Mouse (Mus musculus) erythroblast, embryonic 14.5 days (primary cell): Measurements from ENCODE around the gene Bzw1. TPM values are rescaled to one million over a fixed set of nuclear protein-coding genes. Genes with fewer than 3 reads are reported as not detected.
A peak's percentile ranks its signal among the peaks of the same experiment; 100 is the strongest.
"Not testable (repeated sequence)": the region's sequence is repeated elsewhere in the genome, so short reads cannot be mapped to it uniquely, and the experiment has no call there.

Experiments used
- H3K27me3 ChIP-seq: 2 replicates; pipeline ENCODE4 v1.6.1; 2012; ENCODE audit warnings: inconsistent platforms; ENCODE audit not compliant: control insufficient read depth
- H3K36me3 ChIP-seq: 2 replicates; pipeline ENCODE4 v1.6.1; 2012; ENCODE audit warnings: mild to moderate bottlenecking, inconsistent platforms; ENCODE audit not compliant: control insufficient read depth
- H3K4me1 ChIP-seq: 2 replicates; pipeline ENCODE4 v1.6.1; 2012; ENCODE audit warnings: inconsistent platforms; ENCODE audit not compliant: control insufficient read depth
- H3K4me3 ChIP-seq: replicated peaks from 2 replicates; pipeline ENCODE3; 2012; ENCODE audit warnings: moderate library complexity, mild to moderate bottlenecking, inconsistent platforms
- H3K9me3 ChIP-seq: 2 replicates; pipeline ENCODE4 v1.6.1; 2012; ENCODE audit warnings: low read length, inconsistent platforms, mixed read lengths; ENCODE audit not compliant: control insufficient read depth
- GATA1 ChIP-seq: IDR thresholded peaks from 2 replicates; pipeline ENCODE4 v1.6.1; 2012; ENCODE audit warnings: low read length, inconsistent platforms, mixed read lengths
- TAL1 ChIP-seq: IDR thresholded peaks from 3 replicates; pipeline ENCODE4 v1.6.1; 2012; ENCODE audit warnings: low read length, inconsistent platforms, mixed read lengths
- polyA plus RNA-seq: library from polyadenylated mRNA; stranded (reverse); fragments of >175 nt; gene quantifications from 2 replicates; pipeline ENCODE4 v1.2.3, GENCODE M21; 2012

Bzw1 gene
- polyA plus RNA-seq, 1 experiment, result 0.15 TPM

DNA sequence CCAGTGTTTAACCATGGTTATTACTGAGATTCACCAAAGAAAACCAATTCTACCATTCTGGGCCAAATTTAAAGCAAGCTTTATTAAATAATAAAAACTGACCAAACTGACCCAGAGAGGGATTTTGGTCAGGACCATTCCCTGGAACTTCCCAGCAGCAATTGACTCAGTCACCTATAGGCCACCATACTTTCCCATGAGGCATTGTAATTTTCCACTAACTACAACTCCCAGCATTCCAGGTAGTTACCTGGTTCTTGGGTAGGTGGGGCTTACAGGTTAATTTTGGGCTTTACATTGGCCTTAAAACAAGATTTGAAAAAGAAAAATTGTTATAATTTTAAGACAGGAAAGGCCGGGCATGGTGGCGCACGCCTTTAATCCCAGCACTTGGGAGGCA lies 26.9 kb upstream of the Bzw1 start:
- H3K36me3 ChIP-seq, result no peaks in the 10 kb centered on the region
- no peaks in the 10 kb centered on the region for H3K27me3 ChIP-seq
- H3K4me1 ChIP-seq, result peaks cover 3% of the 10 kb centered on the region; the same call in 1 of the 2 replicates
- no peak overlapping the region for H3K4me3 ChIP-seq
- TF ChIP-seq GATA1, result no peak
- peaks cover 4% of the 10 kb centered on the region for H3K9me3 ChIP-seq

DNA sequence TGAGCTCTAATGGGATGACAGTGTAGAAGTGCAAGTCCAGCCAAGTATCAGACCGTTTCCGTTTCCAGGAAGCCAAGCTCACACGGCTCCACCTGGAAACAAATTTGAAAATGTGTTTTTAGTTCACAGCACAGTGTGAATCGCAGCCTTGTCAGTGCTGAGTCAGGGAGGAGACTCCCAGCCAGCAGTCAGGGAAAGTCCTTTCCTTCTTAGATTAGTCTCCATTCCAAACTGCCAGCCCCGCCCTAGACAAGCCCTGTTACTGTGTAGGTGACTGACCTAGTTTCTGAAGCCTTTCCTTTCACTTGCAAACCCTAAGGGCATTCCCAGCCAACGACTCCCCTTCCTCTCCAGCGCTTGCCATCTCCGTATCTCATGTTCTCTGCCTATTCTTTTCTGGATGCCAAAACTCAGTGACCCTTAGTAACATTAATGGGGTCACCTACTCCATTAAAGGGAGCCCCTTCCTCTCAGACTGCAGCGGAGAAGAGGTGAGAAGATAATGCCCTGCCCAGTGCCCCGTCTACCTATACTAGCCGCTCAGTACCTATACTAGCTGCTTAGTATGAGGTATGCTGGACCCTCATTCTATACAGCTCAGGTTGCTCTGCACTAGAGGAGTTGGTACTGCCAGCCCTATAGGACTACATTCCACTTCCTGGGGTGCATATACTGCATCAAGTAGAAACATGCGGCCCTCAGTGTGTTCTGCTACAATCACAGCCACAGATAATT lies 25.8 kb upstream of the Bzw1 start:
- Histone ChIP-seq H3K4me3 (no peak overlapping the region), H3K36me3 (no peaks in the 10 kb centered on the region), H3K27me3 (no peaks in the 10 kb centered on the region), H3K9me3 (peaks cover 4% of the 10 kb centered on the region), H3K4me1 (peaks cover 3% of the 10 kb centered on the region; the same call in 1 of the 2 replicates)
- TF ChIP-seq TAL1, result no peak
- no peak for TF ChIP-seq GATA1

- no peak for TF ChIP-seq GATA1
- no peak for TF ChIP-seq TAL1
- H3K27me3 ChIP-seq, result no peaks in the 10 kb centered on the region
- H3K36me3 ChIP-seq, result no peaks in the 10 kb centered on the region
- no peak overlapping the region for H3K4me3 ChIP-seq
- H3K9me3 ChIP-seq, result peaks cover under 1% of the 10 kb centered on the region
- peaks cover 3% of the 10 kb centered on the region; the same call in 1 of the 2 replicates for H3K4me1 ChIP-seq
These were observed 23.0 kb upstream of the Bzw1 start for GRCm38 (mm10) chr1:58369716-58370115.

DNA sequence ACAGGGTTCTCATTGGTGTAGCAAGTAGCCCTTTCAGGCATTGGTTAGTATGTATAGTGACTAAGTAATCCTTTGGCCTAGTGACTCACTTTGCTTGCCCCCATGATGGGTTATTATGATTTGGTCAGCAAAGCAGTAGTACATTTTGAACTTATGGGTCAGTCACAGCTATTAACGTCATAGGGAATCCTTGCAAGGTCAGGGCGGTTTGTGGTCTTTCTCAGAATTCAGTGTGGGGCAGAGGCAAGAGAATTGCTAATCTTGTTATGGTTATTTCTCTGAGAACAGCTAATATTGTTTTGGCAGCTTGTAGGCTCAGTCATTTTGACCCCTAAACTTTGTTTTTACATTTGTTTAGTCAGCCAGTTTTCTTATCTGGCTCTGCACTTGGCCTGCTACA lies 18.4 kb upstream of the Bzw1 start:
- H3K4me3 ChIP-seq, H3K27me3 ChIP-seq, H3K9me3 ChIP-seq, H3K4me1 ChIP-seq, H3K36me3 ChIP-seq: not testable (repeated sequence)

DNA sequence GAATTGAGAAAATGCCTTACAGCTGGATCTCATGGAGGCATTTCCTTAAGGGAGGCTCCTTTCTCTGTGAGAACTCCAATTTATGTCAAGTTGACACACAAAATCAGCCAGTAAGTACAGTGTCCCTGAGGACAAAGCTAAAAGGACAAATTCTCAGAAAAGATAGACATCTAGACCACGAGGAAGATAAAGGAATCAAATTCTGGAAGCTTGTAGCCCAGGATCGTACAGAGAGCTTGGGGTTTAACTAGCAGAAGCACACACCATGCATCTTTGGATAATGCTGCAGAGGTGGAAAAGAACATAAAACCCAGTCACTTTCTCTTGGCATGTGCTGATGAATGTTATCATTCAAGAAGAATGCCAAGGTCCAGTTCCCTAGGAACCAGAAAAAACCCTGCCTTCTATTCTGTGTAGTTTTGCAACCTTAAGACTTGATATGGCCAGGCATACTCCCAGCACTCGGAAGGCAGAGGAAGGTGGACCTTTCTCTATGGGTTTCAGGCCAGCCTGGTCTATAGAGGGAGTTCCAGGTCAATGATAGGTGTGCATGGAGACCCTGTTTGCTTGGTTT lies 17.0 kb upstream of the Bzw1 start:
- TF ChIP-seq TAL1 (no peak), GATA1 (no peak)
- Histone ChIP-seq H3K27me3 (0 out of 2 replicates have a peak, but pooled peaks cover 2% of the 10 kb centered on the region), H3K4me1 (no peaks in the 10 kb centered on the region; the same call in 1 of the 2 replicates), H3K36me3 (no peaks in the 10 kb centered on the region), H3K9me3 (no peaks in the 10 kb centered on the region), H3K4me3 (no peak overlapping the region)

DNA sequence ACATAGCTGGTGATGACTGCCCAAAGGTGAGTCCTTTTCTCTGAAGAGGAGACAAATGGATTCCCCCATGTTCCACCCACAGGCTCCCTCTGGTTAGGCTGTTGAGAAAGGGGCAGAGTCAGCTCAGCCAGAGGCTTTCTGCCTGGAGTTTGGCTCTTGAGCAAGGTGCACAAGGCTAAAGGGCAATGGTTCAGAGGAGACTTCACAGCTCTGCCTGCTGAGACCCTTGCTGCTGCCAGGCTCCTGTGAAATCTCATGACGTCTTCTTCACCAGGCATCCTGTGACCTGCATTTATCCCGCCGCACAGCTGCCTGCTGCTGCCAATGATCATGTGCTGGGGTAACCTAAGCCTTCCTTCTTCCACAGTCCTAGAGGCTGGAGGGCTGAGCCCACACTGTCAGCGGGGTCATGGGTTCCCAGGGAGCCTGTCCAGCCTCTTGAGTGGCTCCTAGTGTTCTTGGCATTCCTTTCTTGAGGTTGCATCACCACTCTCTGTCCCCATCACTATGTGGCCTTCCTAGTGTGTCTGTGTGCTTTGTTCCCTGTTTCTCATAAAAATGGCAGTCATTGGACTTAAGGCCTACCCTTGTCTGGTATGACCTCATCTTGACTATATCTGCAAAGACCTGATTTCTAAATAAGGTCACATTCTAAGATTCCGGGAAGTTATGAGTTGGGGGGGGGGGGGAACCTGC lies 10.0 kb upstream of the Bzw1 start:
- Histone ChIP-seq H3K4me1 (no peaks in the 10 kb centered on the region), H3K27me3 (peaks cover 6% of the 10 kb centered on the region), H3K4me3 (no peak overlapping the region), H3K36me3 (no peaks in the 10 kb centered on the region), H3K9me3 (no peaks in the 10 kb centered on the region)
- TF ChIP-seq GATA1 (no peak), TAL1 (no peak)

DNA sequence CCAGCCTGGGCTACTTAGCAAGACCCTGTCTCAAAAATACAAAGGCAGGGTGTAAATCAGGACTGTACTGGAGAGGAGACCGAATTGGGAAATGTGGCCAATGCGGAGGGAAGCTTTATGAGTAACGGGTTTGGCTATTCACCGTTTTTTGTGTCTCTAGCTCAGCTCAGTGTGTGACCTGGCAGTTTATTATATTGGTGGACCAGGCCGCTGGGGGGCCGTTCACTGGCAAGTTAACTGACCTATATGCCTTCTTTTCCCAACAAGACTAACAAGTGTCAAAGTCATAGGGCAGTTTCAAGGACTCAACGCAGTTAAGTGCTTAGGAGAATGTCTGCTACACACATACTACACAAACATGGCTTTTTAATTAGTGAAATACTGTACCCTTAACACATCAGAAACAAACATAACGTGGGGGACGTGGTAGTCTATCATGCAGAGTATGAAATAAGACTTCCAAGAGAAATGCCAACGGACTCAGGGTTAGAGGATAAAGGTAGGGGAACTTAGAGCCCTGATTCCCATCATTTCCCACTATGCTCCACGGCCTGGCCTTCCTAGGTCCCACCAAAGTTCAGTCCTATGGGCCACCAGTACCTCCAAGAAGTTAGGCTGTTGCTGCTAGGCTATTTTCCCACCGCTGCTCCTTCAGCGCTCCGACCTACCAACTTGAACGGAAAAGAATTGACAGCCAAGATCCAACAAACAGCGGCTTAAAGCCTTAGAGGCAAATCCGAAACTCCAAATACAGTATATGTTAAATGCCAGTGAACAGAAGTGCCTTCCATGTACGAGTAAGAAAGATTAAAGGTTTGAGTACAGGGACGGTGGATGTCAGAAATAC lies 1.1 kb upstream of the Bzw1 start:
- Histone ChIP-seq H3K27me3 (no peaks in the 10 kb centered on the region), H3K9me3 (no peaks in the 10 kb centered on the region), H3K4me3 (peak overlapping the region; percentile 92), H3K36me3 (peaks cover 21% of the 10 kb centered on the region), H3K4me1 (peaks cover 34% of the 10 kb centered on the region)
- TF ChIP-seq TAL1 (no peak), GATA1 (no peak)

DNA sequence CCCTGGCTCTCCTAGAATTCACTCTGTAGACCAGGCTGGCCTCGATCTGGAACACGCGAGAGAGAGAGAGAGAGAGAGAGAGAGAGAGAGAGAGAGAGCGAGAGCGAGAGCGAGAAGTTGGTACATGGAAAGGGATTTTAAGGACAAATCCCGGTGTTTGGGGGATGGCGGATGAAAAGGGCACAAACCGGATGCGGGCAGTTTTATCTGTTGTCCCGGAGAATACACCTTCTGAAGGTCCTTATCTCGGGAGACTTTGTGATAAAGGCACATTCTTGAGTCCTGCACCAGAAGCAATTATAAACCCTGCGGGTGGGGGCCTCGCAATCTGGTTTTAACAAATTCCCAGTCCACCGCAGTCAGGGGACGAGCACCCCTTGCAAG lies 438 bp upstream of the Bzw1 start:
- TF ChIP-seq GATA1, result 0 out of 2 replicates have a peak, but pooled peaks have one; percentile 12
- no peak for TF ChIP-seq TAL1
- Histone ChIP-seq H3K27me3 (no peaks in the 10 kb centered on the region), H3K9me3 (no peaks in the 10 kb centered on the region), H3K4me3 (peak overlapping the region; percentile 92), H3K36me3 (peaks cover 27% of the 10 kb centered on the region), H3K4me1 (peaks cover 34% of the 10 kb centered on the region)
